Mouse (Mus musculus): ENCODE results near the gene Cfap206. TPM values are rescaled to one million over a fixed set of nuclear protein-coding genes. Genes with fewer than 3 reads are reported as not detected.

Gene Cfap206
- total RNA-seq (2014; rRNA removed) (not detected in 2 replicates), polyA plus RNA-seq (2012; rRNA removed) (not detected in 2 replicates)

GRCm38 (mm10) chr4:34729851-34730341, at the start of gene Cfap206:
Gene Cfap206 (minus strand): TSS chr4:34730206.
- under 1% methylated on average over 38 of the region's 38 CpGs for WGBS
- H3K79me2 ChIP-seq (ENCODE audit: control insufficient read depth, insufficient read depth, low read length): no peaks in the 10 kb centered on the region
- TF ChIP-seq CTCF (IDR thresholded peaks at IDR 0.05; ENCODE audit: low read depth, low read length) (no peak), POLR2A (IDR thresholded peaks at IDR 0.05; ENCODE audit: extremely low read depth, insufficient read depth, low read length) (no peak)
- H3K27ac ChIP-seq (replicated peaks; ENCODE audit: insufficient read depth, low read depth, low read length): no peak within 1 kb of the TSS
- H3K9ac ChIP-seq (ENCODE audit: low read depth, low read length): peak within 1 kb of the TSS; percentile 50; the same call in 1 of the 2 replicates
- no peaks in the 10 kb centered on the region for H3K36me3 ChIP-seq (ENCODE audit: control insufficient read depth, insufficient read depth, low read length)
- 0 out of 2 replicates have a peak, but pooled peaks cover 4% of the 10 kb centered on the region for H3K27me3 ChIP-seq (ENCODE audit: control insufficient read depth, insufficient read depth, low read length)
- H3K4me3 ChIP-seq (ENCODE audit: insufficient read depth, low read depth, low read length): peak within 1 kb of the TSS; percentile 60
- peak; percentile 18 for DNase-seq (ENCODE audit: extremely low read depth, low read depth, low spot score)
- peaks cover 5% of the 10 kb centered on the region for H3K4me1 ChIP-seq (ENCODE audit: control insufficient read depth, insufficient read depth, low read length)

- H3K27me3 ChIP-seq (ENCODE audit: control insufficient read depth, insufficient read depth, low read length): no peaks in the 10 kb centered on the region
- peak within 1 kb of the TSS; percentile 63 for H3K9ac ChIP-seq (ENCODE audit: low read depth, low read length)
- H3K4me1 ChIP-seq (ENCODE audit: control insufficient read depth, insufficient read depth, low read length): no peaks in the 10 kb centered on the region; the same call in 1 of the 2 replicates
- no peaks in the 10 kb centered on the region; the same call in 1 of the 2 replicates for H3K79me2 ChIP-seq (ENCODE audit: control insufficient read depth, insufficient read depth, low read length)
- 4% methylated on average over 40 of the region's 40 CpGs for WGBS
- peak; percentile 90 for TF ChIP-seq CTCF (IDR thresholded peaks at IDR 0.05; ENCODE audit: low read depth, low read length)
- peak; percentile 47 for TF ChIP-seq POLR2A (IDR thresholded peaks at IDR 0.05; ENCODE audit: extremely low read depth, insufficient read depth, low read length)
- H3K4me3 ChIP-seq (ENCODE audit: insufficient read depth, low read depth, low read length): peak within 1 kb of the TSS; percentile 77
- H3K36me3 ChIP-seq (ENCODE audit: control insufficient read depth, insufficient read depth, low read length): no peaks in the 10 kb centered on the region
- H3K27ac ChIP-seq (replicated peaks; ENCODE audit: insufficient read depth, low read depth, low read length): peak within 1 kb of the TSS; percentile 62
- DNase-seq (ENCODE audit: extremely low read depth, low read depth, low spot score): peak; percentile 78
Observed at GRCm38 (mm10) chr4:34777677-34778527, 47.9 kb upstream of the Cfap206 start, which contains the start of gene Smim8. Gene Smim8 (minus strand): TSS chr4:34778423.

- Histone ChIP-seq H3K9ac (ENCODE audit: low read depth, low read length) (no peak overlapping the region), H3K36me3 (ENCODE audit: control insufficient read depth, insufficient read depth, low read length) (peaks cover 19% of the 10 kb centered on the region), H3K27me3 (ENCODE audit: control insufficient read depth, insufficient read depth, low read length) (no peaks in the 10 kb centered on the region), H3K27ac (replicated peaks; ENCODE audit: insufficient read depth, low read depth, low read length) (no peak overlapping the region), H3K4me3 (ENCODE audit: insufficient read depth, low read depth, low read length) (no peak overlapping the region), H3K4me1 (ENCODE audit: control insufficient read depth, insufficient read depth, low read length) (no peaks in the 10 kb centered on the region; the same call in 1 of the 2 replicates), H3K79me2 (ENCODE audit: control insufficient read depth, insufficient read depth, low read length) (no peaks in the 10 kb centered on the region)
- 56% methylated on average over 8 of the region's 8 CpGs for WGBS
- no peak for DNase-seq (ENCODE audit: extremely low read depth, low read depth, low spot score)
- TF ChIP-seq POLR2A (IDR thresholded peaks at IDR 0.05; ENCODE audit: extremely low read depth, insufficient read depth, low read length) (no peak), CTCF (IDR thresholded peaks at IDR 0.05; ENCODE audit: low read depth, low read length) (no peak)
Observed at GRCm38 (mm10) chr4:34771652-34772371, 41.8 kb upstream of the Cfap206 start.

- WGBS: 87% methylated on average over 1 of the region's 1 CpGs
- Histone ChIP-seq H3K79me2 (ENCODE audit: control insufficient read depth, insufficient read depth, low read length) (no peaks in the 10 kb centered on the region), H3K36me3 (ENCODE audit: control insufficient read depth, insufficient read depth, low read length) (no peaks in the 10 kb centered on the region), H3K4me1 (ENCODE audit: control insufficient read depth, insufficient read depth, low read length) (no peaks in the 10 kb centered on the region), H3K4me3 (ENCODE audit: insufficient read depth, low read depth, low read length) (no peak within 1 kb of the TSS), H3K27me3 (ENCODE audit: control insufficient read depth, insufficient read depth, low read length) (no peaks in the 10 kb centered on the region), H3K9ac (ENCODE audit: low read depth, low read length) (no peak within 1 kb of the TSS), H3K27ac (replicated peaks; ENCODE audit: insufficient read depth, low read depth, low read length) (no peak within 1 kb of the TSS)
- DNase-seq (ENCODE audit: extremely low read depth, low read depth, low spot score): no peak
- TF ChIP-seq POLR2A (IDR thresholded peaks at IDR 0.05; ENCODE audit: extremely low read depth, insufficient read depth, low read length): no peak
- no peak for TF ChIP-seq CTCF (IDR thresholded peaks at IDR 0.05; ENCODE audit: low read depth, low read length)
Observed at GRCm38 (mm10) chr4:34756163-34756562, 26.2 kb upstream of the Cfap206 start, which contains the start of gene Gm136. Gene Gm136 (minus strand): TSS chr4:34756263.

- Histone ChIP-seq H3K4me1 (ENCODE audit: control insufficient read depth, insufficient read depth, low read length) (no peaks in the 10 kb centered on the region), H3K9ac (ENCODE audit: low read depth, low read length) (no peak overlapping the region), H3K36me3 (ENCODE audit: control insufficient read depth, insufficient read depth, low read length) (no peaks in the 10 kb centered on the region), H3K27me3 (ENCODE audit: control insufficient read depth, insufficient read depth, low read length) (no peaks in the 10 kb centered on the region), H3K79me2 (ENCODE audit: control insufficient read depth, insufficient read depth, low read length) (no peaks in the 10 kb centered on the region), H3K27ac (replicated peaks; ENCODE audit: insufficient read depth, low read depth, low read length) (no peak overlapping the region), H3K4me3 (ENCODE audit: insufficient read depth, low read depth, low read length) (no peak overlapping the region)
- no peak for TF ChIP-seq POLR2A (IDR thresholded peaks at IDR 0.05; ENCODE audit: extremely low read depth, insufficient read depth, low read length)
- TF ChIP-seq CTCF (IDR thresholded peaks at IDR 0.05; ENCODE audit: low read depth, low read length): no peak
- DNase-seq (ENCODE audit: extremely low read depth, low read depth, low spot score): no peak
- WGBS: 57% methylated on average over 6 of the region's 6 CpGs
Observed at GRCm38 (mm10) chr4:34749236-34749635, 19.2 kb upstream of the Cfap206 start.
